Mouse (Mus musculus) midbrain, postnatal 0 days (tissue): ENCODE measurements around the gene Tiam1. TPM values are rescaled to one million over a fixed set of nuclear protein-coding genes. Genes with fewer than 3 reads are reported as not detected.

Experiments used
- ATAC-seq: fragments of 200-750 bp; cut with Nextera tagmentation; 2 replicates; pipeline ENCODE4 v1.8.0; 2017; ENCODE audit warnings: moderate number of reproducible peaks, mild to moderate bottlenecking, moderate TSS enrichment, moderate library complexity; ENCODE audit not compliant: low FRiP score
- DNase-seq: peaks from one replicate; pipeline ENCODE4 v3.0.0-alpha.2; 2015; ENCODE audit warnings: low spot score
- H3K27ac ChIP-seq: fragments of 300-500 bp; sonication (generic); 2 replicates; pipeline ENCODE4 v1.5.1; 2014; ENCODE audit warnings: low read depth, mild to moderate bottlenecking, low read length, mixed read lengths
- H3K27me3 ChIP-seq: fragments of 300-500 bp; sonication (generic); 2 replicates; pipeline ENCODE4 v1.6.1; 2014; ENCODE audit warnings: low read length, control low read depth, mixed read lengths; ENCODE audit not compliant: insufficient read depth
- H3K36me3 ChIP-seq: fragments of 300-500 bp; sonication (generic); 2 replicates; pipeline ENCODE4 v1.6.1; 2014; ENCODE audit warnings: low read length, control low read depth, mixed read lengths; ENCODE audit not compliant: insufficient read depth
- H3K4me1 ChIP-seq: fragments of 300-500 bp; sonication (generic); 2 replicates; pipeline ENCODE4 v1.6.1; 2014; ENCODE audit warnings: mild to moderate bottlenecking, control low read depth, antibody characterized with exemption, low read length, mixed read lengths; ENCODE audit not compliant: insufficient read depth
- H3K4me2 ChIP-seq: fragments of 300-500 bp; sonication (generic); 2 replicates; pipeline ENCODE4 v1.6.1; 2014; ENCODE audit warnings: low read depth, mild to moderate bottlenecking, low read length, mixed read lengths; ENCODE audit not compliant: poor library complexity, severe bottlenecking
- H3K4me3 ChIP-seq: fragments of 300-500 bp; sonication (generic); 2 replicates; pipeline ENCODE4 v1.5.1; 2014; ENCODE audit warnings: low read depth, mild to moderate bottlenecking, low read length, moderate library complexity
- H3K9ac ChIP-seq: fragments of 300-500 bp; sonication (generic); replicated peaks from 2 replicates; pipeline ENCODE4 v1.6.1; 2014; ENCODE audit warnings: mild to moderate bottlenecking, low read length, moderate library complexity, mixed read lengths; ENCODE audit not compliant: poor library complexity, severe bottlenecking
- H3K9me3 ChIP-seq: fragments of 300-500 bp; sonication (generic); 2 replicates; pipeline ENCODE4 v1.6.1; 2016; ENCODE audit warnings: low read length, control low read depth
- CTCF ChIP-seq: IDR thresholded peaks from 2 replicates; pipeline ENCODE4 v1.5.1; 2016; ENCODE audit warnings: antibody characterized with exemption, mild to moderate bottlenecking
- WGBS: fragments of 180-500 bp; shearing (Covaris S2); extraction: QIAGEN DNeasy Blood & Tissue Kit; methylation state at CpG from one replicate; pipeline ENCODE4 v1.1.7; 2014; 5-methylcytosine and 5-hydroxymethylcytosine counted together
- polyA plus RNA-seq: library from polyadenylated mRNA; unstranded; fragments of >200 nt; fragmentation: Nextera tagmentation; extraction: Ambion mirVana; gene quantifications from 2 replicates; pipeline ENCODE4 v1.2.1, GENCODE M21; 2015
- total RNA-seq: library from RNA; depleted of rRNA; stranded (reverse); fragments of >200 nt; gene quantifications from 2 replicates; pipeline ENCODE4 v1.2.3, GENCODE M21; 2014

Gene Tiam1
- total and polyA plus RNA-seq, 2 experiments from 2014 or later = 17.6 to 26.9 TPM

GRCm38 (mm10) chr16:90098191-90098605, 45.4 kb downstream of the Tiam1 start:
- Histone ChIP-seq H3K9ac (no peak overlapping the region), H3K4me3 (no peak overlapping the region), H3K27me3 (no peaks in the 10 kb centered on the region), H3K27ac (no peak overlapping the region), H3K36me3 (no peaks in the 10 kb centered on the region), H3K4me2 (no peak overlapping the region), H3K9me3 (no peaks in the 10 kb centered on the region), H3K4me1 (no peaks in the 10 kb centered on the region)
- no peak for DNase-seq
- TF ChIP-seq CTCF = no peak
- no peak for ATAC-seq
- 83% methylated on average over 11 of the region's 11 CpGs for WGBS

DNA sequence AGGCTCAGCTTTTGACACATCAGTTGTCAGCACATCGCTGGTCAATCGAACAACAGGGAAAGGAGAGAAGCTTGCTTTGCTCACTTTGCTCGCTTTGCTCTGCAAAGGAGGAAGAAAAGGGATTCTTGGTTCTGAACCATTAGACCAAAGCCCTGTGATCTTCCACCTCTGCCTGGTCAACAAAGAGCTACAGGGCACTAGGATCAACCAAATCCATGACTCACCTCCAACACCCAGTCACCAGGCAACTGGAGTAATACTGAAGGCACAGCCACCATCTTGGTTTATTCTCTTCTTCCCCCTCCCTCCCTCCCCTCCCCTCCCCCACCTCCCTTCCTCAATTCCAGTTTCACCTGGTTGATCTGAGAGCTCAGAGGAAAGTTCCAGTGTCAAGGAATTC, 45.8 kb downstream of the Tiam1 start:
- 97% methylated on average over 3 of the region's 3 CpGs for WGBS
- DNase-seq = no peak

GRCm38 (mm10) chr16:90096011-90096410, 47.6 kb downstream of the Tiam1 start:
- H3K36me3 ChIP-seq = no peaks in the 10 kb centered on the region
- no peak overlapping the region for H3K9ac ChIP-seq
- H3K9me3 ChIP-seq = no peaks in the 10 kb centered on the region
- no peak for TF ChIP-seq CTCF
- no peaks in the 10 kb centered on the region for H3K4me1 ChIP-seq
- no peak overlapping the region for H3K27ac ChIP-seq
- H3K4me3 ChIP-seq = no peak overlapping the region
- 79% methylated on average over 5 of the region's 5 CpGs for WGBS
- H3K4me2 ChIP-seq = no peak overlapping the region
- ATAC-seq (no peak), DNase-seq (no peak)
- H3K27me3 ChIP-seq = no peaks in the 10 kb centered on the region

More for the DNA sequence above, 45.8 kb downstream of the Tiam1 start:
- no peaks in the 10 kb centered on the region for H3K9me3 ChIP-seq
- no peak for TF ChIP-seq CTCF
- H3K27me3 ChIP-seq = no peaks in the 10 kb centered on the region
- no peaks in the 10 kb centered on the region for H3K4me1 ChIP-seq
- H3K36me3 ChIP-seq = no peaks in the 10 kb centered on the region
- no peak for ATAC-seq
- no peak overlapping the region for H3K4me2 ChIP-seq
- H3K9ac ChIP-seq = no peak overlapping the region
- no peak overlapping the region for H3K27ac ChIP-seq
- H3K4me3 ChIP-seq = no peak overlapping the region

GRCm38 (mm10) chr16:90093015-90093414, 50.6 kb downstream of the Tiam1 start:
- ATAC-seq (no peak), DNase-seq (no peak)
- WGBS = 88% methylated on average over 9 of the region's 9 CpGs
- no peak overlapping the region for H3K4me3 ChIP-seq
- H3K36me3 ChIP-seq = no peaks in the 10 kb centered on the region
- TF ChIP-seq CTCF = no peak
- no peaks in the 10 kb centered on the region for H3K9me3 ChIP-seq
- no peak overlapping the region for H3K9ac ChIP-seq
- H3K4me2 ChIP-seq = no peak overlapping the region
- H3K4me1 ChIP-seq = no peaks in the 10 kb centered on the region
- no peaks in the 10 kb centered on the region for H3K27me3 ChIP-seq
- H3K27ac ChIP-seq = no peak overlapping the region

- no peak overlapping the region for H3K4me2 ChIP-seq
- DNase-seq = no peak
- H3K9me3 ChIP-seq = no peaks in the 10 kb centered on the region
- H3K27ac ChIP-seq = no peak overlapping the region
- H3K4me3 ChIP-seq = no peak overlapping the region
- no peak overlapping the region for H3K9ac ChIP-seq
- no peaks in the 10 kb centered on the region for H3K36me3 ChIP-seq
- no peak for ATAC-seq
- 93% methylated on average over 1 of the region's 1 CpGs for WGBS
- no peak for TF ChIP-seq CTCF
- H3K27me3 ChIP-seq = no peaks in the 10 kb centered on the region
- no peaks in the 10 kb centered on the region for H3K4me1 ChIP-seq
These were observed 51.7 kb downstream of the Tiam1 start for GRCm38 (mm10) chr16:90091906-90092305.

- H3K9me3 ChIP-seq = no peaks in the 10 kb centered on the region
- DNase-seq = no peak
- no peak for ATAC-seq
- no peak overlapping the region for H3K4me3 ChIP-seq
- no peaks in the 10 kb centered on the region for H3K4me1 ChIP-seq
- WGBS = 87% methylated on average over 11 of the region's 11 CpGs
- no peaks in the 10 kb centered on the region for H3K27me3 ChIP-seq
- no peak overlapping the region for H3K9ac ChIP-seq
- TF ChIP-seq CTCF = no peak
- H3K36me3 ChIP-seq = no peaks in the 10 kb centered on the region
- H3K27ac ChIP-seq = no peak overlapping the region
- no peak overlapping the region for H3K4me2 ChIP-seq
These were observed 52.4 kb downstream of the Tiam1 start for GRCm38 (mm10) chr16:90091112-90091720.
